Mouse (Mus musculus) MN1 (cell line): Measurements from ENCODE around the gene Nav2.

Experiments used
- DNase-seq: peaks from one replicate; pipeline ENCODE4 v3.0.0-alpha.2; 2016; ENCODE audit warnings: low spot score

Gene Nav2

GRCm38 (mm10) chr7:49004402-49004801 is 95.9 kb downstream of the Nav2 start:
- DNase-seq, result no peak

- DNase-seq, result no peak
These were observed 98.4 kb downstream of the Nav2 start for GRCm38 (mm10) chr7:49006886-49007285.

- no peak for DNase-seq
These were observed 102.2 kb downstream of the Nav2 start for GRCm38 (mm10) chr7:49010739-49011138.

GRCm38 (mm10) chr7:49012027-49012426 is 103.5 kb downstream of the Nav2 start:
- DNase-seq, result no peak

- no peak for DNase-seq
These were observed 106.0 kb downstream of the Nav2 start for GRCm38 (mm10) chr7:49014480-49014879.

- DNase-seq, result no peak
These were observed 106.8 kb downstream of the Nav2 start for GRCm38 (mm10) chr7:49015297-49015696.

GRCm38 (mm10) chr7:49016088-49016487 is 107.6 kb downstream of the Nav2 start:
- no peak for DNase-seq

GRCm38 (mm10) chr7:49017794-49018193 is 109.3 kb downstream of the Nav2 start:
- no peak for DNase-seq

GRCm38 (mm10) chr7:49018478-49018914 is 110.0 kb downstream of the Nav2 start:
- DNase-seq, result no peak

GRCm38 (mm10) chr7:49025026-49025815 is 116.7 kb downstream of the Nav2 start:
- DNase-seq, result no peak

GRCm38 (mm10) chr7:49025991-49026390 is 117.5 kb downstream of the Nav2 start:
- no peak for DNase-seq

GRCm38 (mm10) chr7:49026466-49026865 is 118.0 kb downstream of the Nav2 start:
- DNase-seq, result no peak

- DNase-seq, result no peak
These were observed 120.9 kb downstream of the Nav2 start for GRCm38 (mm10) chr7:49029282-49030012.

- DNase-seq, result no peak
These were observed 123.7 kb downstream of the Nav2 start for GRCm38 (mm10) chr7:49032216-49032615.

GRCm38 (mm10) chr7:49034253-49034652 is 125.7 kb downstream of the Nav2 start:
- no peak for DNase-seq

- no peak for DNase-seq
These were observed 131.6 kb downstream of the Nav2 start for GRCm38 (mm10) chr7:49040163-49040562.

GRCm38 (mm10) chr7:49041334-49042070 is 133.0 kb downstream of the Nav2 start:
- DNase-seq, result no peak

GRCm38 (mm10) chr7:49045499-49046346 is 137.2 kb downstream of the Nav2 start:
- DNase-seq, result no peak

GRCm38 (mm10) chr7:49046347-49046989 is 138.0 kb downstream of the Nav2 start:
- no peak for DNase-seq

- DNase-seq, result no peak
These were observed 138.8 kb downstream of the Nav2 start for GRCm38 (mm10) chr7:49047336-49047735.
